Mouse (Mus musculus) forebrain, embryonic 13.5 days (tissue): ENCODE results near the gene Lifr. TPM values are rescaled to one million over a fixed set of nuclear protein-coding genes. Genes with fewer than 3 reads are reported as not detected.
A peak's percentile ranks its signal among the peaks of the same experiment; 100 is the strongest.

Source experiments
- ATAC-seq: fragments of 200-750 bp; cut with Nextera tagmentation; 2 replicates; pipeline ENCODE4 v1.8.0; 2017
- H3K27ac ChIP-seq: fragments of 300-500 bp; sonication (generic); 2 replicates; pipeline ENCODE4 v1.5.1; 2015; ENCODE audit warnings: inconsistent platforms, mild to moderate bottlenecking, moderate library complexity
- H3K27me3 ChIP-seq: fragments of 300-500 bp; sonication (generic); 2 replicates; pipeline ENCODE4 v1.6.1; 2015; ENCODE audit warnings: mild to moderate bottlenecking, inconsistent platforms
- H3K36me3 ChIP-seq: fragments of 300-500 bp; sonication (generic); 2 replicates; pipeline ENCODE4 v1.6.1; 2015; ENCODE audit warnings: mild to moderate bottlenecking, inconsistent platforms; ENCODE audit not compliant: poor library complexity, severe bottlenecking
- H3K4me1 ChIP-seq: fragments of 300-500 bp; sonication (generic); 2 replicates; pipeline ENCODE4 v1.6.1; 2015; ENCODE audit warnings: inconsistent platforms
- H3K4me2 ChIP-seq: fragments of 300-500 bp; sonication (generic); 2 replicates; pipeline ENCODE4 v1.6.1; 2015; ENCODE audit warnings: inconsistent platforms, mild to moderate bottlenecking, moderate library complexity
- H3K4me3 ChIP-seq: fragments of 300-500 bp; sonication (generic); 2 replicates; pipeline ENCODE4 v1.5.1; 2015; ENCODE audit warnings: mild to moderate bottlenecking, inconsistent platforms
- H3K9ac ChIP-seq: fragments of 300-500 bp; sonication (generic); 2 replicates; pipeline ENCODE4 v1.6.1; 2015; ENCODE audit warnings: mild to moderate bottlenecking, inconsistent platforms
- H3K9me3 ChIP-seq: fragments of 300-500 bp; sonication (generic); replicated peaks from 2 replicates; pipeline ENCODE4 v1.6.1; 2016; ENCODE audit warnings: inconsistent platforms
- WGBS: fragments of 180-500 bp; shearing (Covaris S2); methylation state at CpG from one replicate; pipeline ENCODE4 v1.1.7; 2015; 5-methylcytosine and 5-hydroxymethylcytosine counted together
- polyA plus RNA-seq: library from polyadenylated mRNA; unstranded; fragments of >200 nt; fragmentation: Nextera tagmentation; extraction: Ambion mirVana; gene quantifications from 2 replicates; pipeline ENCODE4 v1.2.1, GENCODE M21; 2015

The Lifr gene
- polyA plus RNA-seq, 1 experiment from 2014 or later = 4.5 TPM

DNA sequence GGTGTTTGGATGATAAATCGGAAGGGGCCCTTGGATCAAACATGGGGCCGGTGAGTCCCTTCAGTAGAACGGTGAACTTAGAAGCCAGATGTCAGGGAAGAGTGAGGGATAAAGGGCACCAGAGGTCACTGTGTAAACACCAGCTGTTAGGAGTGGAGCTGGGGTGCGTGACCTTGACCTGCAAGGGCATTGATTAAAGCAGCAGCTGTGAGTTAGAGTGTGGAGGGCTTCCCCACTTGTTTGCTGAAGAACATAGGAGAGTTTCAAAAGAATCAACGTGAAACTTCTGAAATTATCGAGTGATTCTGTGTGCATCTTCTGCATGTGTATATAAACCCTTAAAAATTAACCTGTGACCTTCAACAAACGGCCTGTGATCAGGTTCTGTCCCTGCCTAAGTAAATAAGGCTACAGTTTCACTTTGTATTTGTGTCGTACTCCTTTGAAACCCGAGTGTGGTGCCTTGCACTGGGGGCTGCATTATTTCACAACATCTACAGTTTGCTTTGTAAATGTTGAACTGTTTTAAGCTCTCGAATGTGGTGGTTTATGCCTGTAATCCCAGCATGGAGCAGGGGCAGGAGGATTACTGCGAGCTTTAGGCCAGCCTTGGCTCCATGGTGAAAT lies 77.6 kb downstream of the Lifr start:
- H3K27me3 ChIP-seq = no peaks in the 10 kb centered on the region
- 0 out of 2 replicates have a peak, but pooled peaks cover 8% of the 10 kb centered on the region for H3K36me3 ChIP-seq
- no peaks in the 10 kb centered on the region for H3K9me3 ChIP-seq
- no peak for ATAC-seq
- no peak overlapping the region for H3K27ac ChIP-seq
- H3K4me2 ChIP-seq = no peak overlapping the region
- H3K4me3 ChIP-seq = no peak overlapping the region
- no peaks in the 10 kb centered on the region for H3K4me1 ChIP-seq
- H3K9ac ChIP-seq = no peak overlapping the region
- WGBS = 80% methylated on average over 11 of the region's 11 CpGs

DNA sequence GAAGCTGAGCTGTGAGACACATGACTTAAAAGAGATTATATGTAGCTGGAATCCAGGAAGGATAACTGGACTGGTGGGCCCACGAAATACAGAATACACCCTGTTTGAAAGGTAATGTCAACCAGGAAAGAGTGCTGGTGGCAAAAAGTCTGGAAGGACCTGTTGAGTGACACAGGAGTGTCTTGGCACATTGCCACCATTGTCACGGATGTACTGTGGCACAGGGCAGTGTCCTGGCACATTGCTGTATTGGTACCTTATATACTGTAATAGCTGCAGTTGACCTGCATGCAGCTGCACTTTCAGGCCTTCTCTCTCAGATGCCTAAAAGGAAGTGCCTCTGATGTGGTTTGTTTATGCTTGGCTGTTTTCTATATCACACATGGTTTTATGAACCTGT lies 82.5 kb downstream of the Lifr start:
- H3K4me3 ChIP-seq = no peak overlapping the region
- H3K4me1 ChIP-seq = no peaks in the 10 kb centered on the region
- no peaks in the 10 kb centered on the region for H3K9me3 ChIP-seq
- no peaks in the 10 kb centered on the region for H3K27me3 ChIP-seq
- no peak overlapping the region for H3K27ac ChIP-seq
- ATAC-seq = no peak
- no peaks in the 10 kb centered on the region for H3K36me3 ChIP-seq
- no peak overlapping the region for H3K4me2 ChIP-seq
- 68% methylated on average over 2 of the region's 2 CpGs for WGBS
- no peak overlapping the region for H3K9ac ChIP-seq

DNA sequence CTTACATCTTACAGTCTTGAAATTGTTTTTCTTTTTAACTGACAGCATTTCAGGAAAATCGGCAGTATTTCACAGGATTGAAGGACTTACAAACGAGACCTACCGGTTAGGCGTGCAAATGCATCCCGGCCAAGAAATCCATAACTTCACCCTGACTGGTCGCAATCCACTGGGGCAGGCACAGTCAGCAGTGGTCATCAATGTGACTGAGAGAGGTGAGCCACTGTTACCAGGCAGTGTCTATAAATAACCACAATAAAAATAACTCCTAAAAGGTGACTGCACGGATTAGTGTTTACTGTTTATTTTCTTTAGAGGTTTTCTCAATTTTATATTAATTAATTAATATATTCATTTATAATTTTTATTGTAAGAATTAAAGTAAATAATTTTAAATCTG lies 82.9 kb downstream of the Lifr start:
- Histone ChIP-seq H3K27ac (no peak overlapping the region), H3K4me2 (no peak overlapping the region), H3K9me3 (no peaks in the 10 kb centered on the region), H3K9ac (no peak overlapping the region), H3K27me3 (no peaks in the 10 kb centered on the region), H3K4me1 (no peaks in the 10 kb centered on the region), H3K4me3 (no peak overlapping the region), H3K36me3 (no peaks in the 10 kb centered on the region)
- no peak for ATAC-seq
- 93% methylated on average over 7 of the region's 7 CpGs for WGBS

DNA sequence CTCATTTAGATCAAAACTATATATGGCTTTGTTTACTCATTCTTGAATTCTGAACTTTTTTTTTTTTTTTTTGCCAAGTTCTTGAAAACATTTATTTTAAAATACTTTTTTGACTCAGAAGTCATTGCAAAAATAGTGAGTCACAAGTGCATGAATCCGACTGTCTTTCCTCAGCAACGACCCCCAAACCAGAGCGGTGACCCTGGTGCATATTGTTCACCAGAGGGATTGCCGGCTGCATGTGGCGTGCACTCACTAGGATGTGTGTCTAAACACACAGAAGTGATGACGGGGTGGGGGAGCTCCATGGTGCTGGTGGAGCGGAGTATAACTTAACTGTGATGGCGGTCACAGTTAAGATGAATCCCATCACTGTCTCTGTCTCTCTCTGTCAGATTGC lies 83.4 kb downstream of the Lifr start:
- no peak for ATAC-seq
- no peak overlapping the region for H3K9ac ChIP-seq
- H3K4me2 ChIP-seq = no peak overlapping the region
- H3K27me3 ChIP-seq = no peaks in the 10 kb centered on the region
- no peak overlapping the region for H3K4me3 ChIP-seq
- H3K27ac ChIP-seq = no peak overlapping the region
- 85% methylated on average over 8 of the region's 8 CpGs for WGBS
- H3K36me3 ChIP-seq = no peaks in the 10 kb centered on the region
- H3K9me3 ChIP-seq = no peaks in the 10 kb centered on the region
- H3K4me1 ChIP-seq = no peaks in the 10 kb centered on the region

DNA sequence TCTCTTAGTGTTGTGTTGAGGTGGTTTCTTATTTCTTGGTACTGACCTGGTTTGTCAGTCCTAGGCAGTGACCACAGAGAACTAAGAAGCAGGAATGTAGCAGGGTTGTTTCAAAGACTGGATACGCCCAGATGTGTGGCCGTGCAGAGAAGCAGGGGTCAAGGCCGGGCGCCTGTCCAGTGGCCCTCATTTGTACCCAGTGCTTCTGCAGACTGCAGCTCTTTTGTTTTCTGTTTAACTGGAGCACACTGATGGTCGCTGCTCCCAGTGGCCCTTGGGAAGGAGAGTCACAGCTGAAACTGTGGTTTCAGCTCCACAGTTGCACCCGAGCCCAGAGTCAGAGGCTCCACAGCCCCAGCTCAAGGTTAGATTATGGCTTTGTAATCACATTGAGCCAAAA lies 90.2 kb downstream of the Lifr start:
- Histone ChIP-seq H3K4me3 (no peak overlapping the region), H3K27ac (no peak overlapping the region), H3K9ac (no peak overlapping the region), H3K27me3 (no peaks in the 10 kb centered on the region), H3K9me3 (no peaks in the 10 kb centered on the region), H3K36me3 (0 out of 2 replicates have a peak, but pooled peaks cover 11% of the 10 kb centered on the region), H3K4me1 (no peaks in the 10 kb centered on the region), H3K4me2 (no peak overlapping the region)
- no peak for ATAC-seq
- whole genome bisulfite sequencing = 73% methylated on average over 6 of the region's 6 CpGs

DNA sequence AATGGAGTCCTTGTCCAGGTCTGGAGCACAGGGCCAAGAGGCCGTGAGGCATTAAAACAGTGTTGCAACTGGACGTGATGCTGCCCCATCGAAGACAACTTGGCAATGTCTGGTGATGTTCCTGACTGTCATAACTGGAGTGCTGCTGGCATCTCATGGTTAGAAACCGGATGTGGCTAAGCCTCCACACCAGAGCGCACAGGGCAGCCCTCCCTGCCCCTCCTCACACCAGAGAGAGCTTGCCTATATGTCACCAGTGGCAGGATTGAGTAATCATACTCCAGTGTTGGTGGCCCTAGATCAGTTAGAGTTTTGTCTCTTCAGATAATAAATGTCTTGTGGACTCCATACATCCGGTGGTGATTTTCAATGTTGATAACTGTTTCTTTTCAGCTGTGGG lies 97.3 kb downstream of the Lifr start:
- ATAC-seq = no peak
- Histone ChIP-seq H3K27me3 (no peaks in the 10 kb centered on the region), H3K9me3 (no peaks in the 10 kb centered on the region), H3K27ac (no peak overlapping the region), H3K4me2 (no peak overlapping the region), H3K4me1 (no peaks in the 10 kb centered on the region), H3K9ac (no peak overlapping the region), H3K4me3 (no peak overlapping the region), H3K36me3 (peaks cover 14% of the 10 kb centered on the region)
- 85% methylated on average over 6 of the region's 6 CpGs for WGBS

DNA sequence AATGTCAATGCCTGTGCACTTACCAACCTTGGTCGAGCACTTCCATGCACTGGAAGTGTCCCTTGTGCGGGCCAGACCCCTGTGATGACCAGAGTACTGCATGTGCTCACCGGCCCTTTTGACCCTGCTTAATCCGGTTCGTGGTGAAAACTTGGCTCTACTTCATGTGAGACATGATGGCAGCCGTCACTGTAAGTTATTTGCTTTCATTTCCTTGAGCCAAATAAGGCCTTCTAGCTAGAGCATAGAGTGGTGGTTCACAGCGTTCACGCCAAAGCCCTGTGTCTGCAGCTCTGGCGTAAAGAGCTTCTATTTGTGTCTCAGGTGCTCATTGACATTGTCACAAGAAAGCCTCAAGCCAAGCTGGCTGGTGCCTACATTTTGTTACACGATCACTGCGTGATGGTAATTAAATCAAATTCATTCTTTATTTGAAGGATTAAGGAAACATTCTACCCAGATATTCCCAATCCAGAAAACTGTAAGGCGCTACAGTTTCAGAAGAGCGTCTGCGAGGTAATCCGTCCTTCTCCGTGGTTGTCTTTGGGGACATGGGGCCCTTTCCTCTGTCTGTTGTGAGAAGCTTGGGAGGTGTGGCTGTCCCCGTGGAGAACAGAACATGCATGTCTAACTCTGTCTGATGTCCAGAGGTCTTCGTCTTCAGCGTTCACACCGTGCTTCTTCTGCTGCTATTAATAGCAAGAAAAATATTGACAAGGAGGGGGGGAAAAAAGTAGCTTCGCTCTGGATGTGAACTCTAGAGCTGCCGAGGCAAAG lies 99.5 kb downstream of the Lifr start:
- peaks cover 18% of the 10 kb centered on the region for H3K4me1 ChIP-seq
- no peak overlapping the region for H3K27ac ChIP-seq
- no peak for ATAC-seq
- no peaks in the 10 kb centered on the region for H3K27me3 ChIP-seq
- H3K4me3 ChIP-seq = no peak overlapping the region
- peaks cover 13% of the 10 kb centered on the region for H3K36me3 ChIP-seq
- no peak overlapping the region for H3K4me2 ChIP-seq
- 94% methylated on average over 22 of the region's 22 CpGs for WGBS
- no peak overlapping the region for H3K9ac ChIP-seq
- no peaks in the 10 kb centered on the region for H3K9me3 ChIP-seq

DNA sequence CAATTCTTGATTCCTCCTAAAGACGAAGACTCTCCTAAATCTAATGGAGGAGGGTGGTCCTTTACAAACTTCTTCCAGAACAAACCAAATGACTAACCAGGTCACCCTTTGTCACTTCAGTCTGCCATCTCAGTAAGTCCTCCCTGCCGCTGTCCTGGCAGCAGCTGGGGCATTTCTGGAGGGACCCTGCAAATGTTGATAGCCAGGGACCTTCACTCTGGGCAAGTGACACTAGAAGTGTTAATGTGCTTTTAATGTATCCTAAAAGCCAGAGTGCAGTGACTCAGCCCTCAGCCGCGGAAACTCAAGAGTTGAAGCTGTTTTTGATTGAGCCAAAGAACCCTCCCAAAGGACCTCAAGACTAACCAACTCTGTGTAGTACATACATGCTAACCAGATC lies 100.7 kb downstream of the Lifr start:
- H3K36me3 ChIP-seq = peaks cover 11% of the 10 kb centered on the region
- H3K27ac ChIP-seq = no peak overlapping the region
- no peak overlapping the region for H3K4me2 ChIP-seq
- no peaks in the 10 kb centered on the region for H3K9me3 ChIP-seq
- WGBS = 97% methylated on average over 4 of the region's 4 CpGs
- no peaks in the 10 kb centered on the region for H3K27me3 ChIP-seq
- no peak overlapping the region for H3K9ac ChIP-seq
- no peak overlapping the region for H3K4me3 ChIP-seq
- ATAC-seq = no peak
- peaks cover 30% of the 10 kb centered on the region for H3K4me1 ChIP-seq

DNA sequence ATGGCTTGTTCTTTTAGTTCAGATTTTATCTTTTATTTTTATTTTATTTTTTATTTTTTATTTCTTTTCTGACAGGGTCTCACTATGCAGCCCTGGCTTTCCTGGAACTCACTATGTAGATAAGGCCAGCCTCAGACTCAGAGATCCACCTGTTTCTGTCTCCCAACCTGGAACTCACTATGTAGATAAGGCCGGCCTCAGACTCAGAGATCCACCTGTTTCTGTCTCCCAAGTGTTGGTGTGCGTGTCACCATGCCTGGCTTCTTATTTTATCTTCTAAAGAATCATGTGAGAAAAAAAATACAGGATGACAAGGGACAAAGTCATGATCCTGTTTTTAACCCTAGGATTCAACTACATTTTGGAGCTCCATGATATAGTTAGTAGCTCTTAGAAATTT lies 102.2 kb downstream of the Lifr start:
- ATAC-seq = no peak
- WGBS = 94% methylated on average over 2 of the region's 2 CpGs
- Histone ChIP-seq H3K4me1 (peaks cover 34% of the 10 kb centered on the region), H3K4me2 (no peak overlapping the region), H3K4me3 (no peak overlapping the region), H3K27ac (no peak overlapping the region), H3K36me3 (peaks cover 9% of the 10 kb centered on the region), H3K9ac (no peak overlapping the region), H3K27me3 (no peaks in the 10 kb centered on the region), H3K9me3 (no peaks in the 10 kb centered on the region)

DNA sequence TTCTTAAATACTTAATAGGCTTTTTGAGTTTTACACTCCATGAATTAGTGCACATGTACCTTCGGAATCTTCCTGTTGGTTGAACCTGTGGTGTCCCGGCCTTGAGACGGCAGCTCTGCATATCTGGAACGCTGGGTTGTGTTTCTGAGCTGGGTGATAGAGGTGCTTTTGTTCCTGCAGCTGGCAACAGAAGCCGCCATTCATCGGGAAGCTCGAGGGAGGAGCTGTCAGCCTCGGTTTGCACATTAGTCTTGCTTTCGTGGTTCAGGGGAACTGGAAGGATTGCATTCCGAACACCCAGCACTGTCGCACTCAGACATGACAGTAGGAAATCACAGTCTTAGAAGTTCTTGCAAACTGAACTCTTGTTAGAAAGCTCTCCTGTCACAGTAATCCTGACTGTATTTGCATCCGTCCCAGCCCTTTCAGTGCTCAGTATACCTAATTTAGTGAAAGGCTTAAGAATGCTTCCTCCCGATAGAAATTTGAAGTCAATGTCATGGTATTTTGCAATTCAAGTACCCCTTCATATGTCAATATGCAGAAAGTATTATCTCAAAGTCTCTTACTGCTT lies 103.8 kb downstream of the Lifr start:
- peak; percentile 30 for ATAC-seq
- 8% methylated on average over 13 of the region's 13 CpGs for WGBS
- no peaks in the 10 kb centered on the region for H3K27me3 ChIP-seq
- no peak overlapping the region for H3K9ac ChIP-seq
- peak overlapping the region; percentile 39 for H3K4me2 ChIP-seq
- peak overlapping the region; percentile 33 for H3K27ac ChIP-seq
- peaks cover 9% of the 10 kb centered on the region for H3K36me3 ChIP-seq
- H3K4me1 ChIP-seq = peaks cover 48% of the 10 kb centered on the region
- H3K9me3 ChIP-seq = no peaks in the 10 kb centered on the region
- H3K4me3 ChIP-seq = no peak overlapping the region

DNA sequence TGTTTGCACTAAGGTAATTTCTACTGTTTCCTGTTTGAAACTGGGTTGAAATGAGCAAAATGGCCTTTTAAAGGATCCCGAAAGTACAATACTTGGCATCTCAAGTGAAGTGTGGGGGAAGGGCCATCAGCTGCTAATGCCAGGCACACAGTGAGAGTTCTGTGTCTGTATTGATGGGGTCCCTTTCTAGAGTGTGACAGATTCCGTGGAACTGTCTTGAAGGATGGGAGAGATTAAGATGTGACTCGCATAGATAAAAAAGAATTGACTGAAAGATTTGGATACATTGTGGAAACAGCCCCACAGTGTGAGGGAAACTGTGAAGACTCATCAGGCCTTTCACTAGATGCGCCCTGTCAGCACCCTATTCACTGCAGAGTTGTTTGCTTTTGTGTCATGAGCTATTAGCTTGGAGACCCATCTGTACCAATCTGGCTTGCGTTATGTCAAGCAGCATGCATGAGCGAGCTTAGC lies 104.4 kb downstream of the Lifr start:
- 11% methylated on average over 6 of the region's 6 CpGs for WGBS
- H3K9me3 ChIP-seq = no peaks in the 10 kb centered on the region
- peak; percentile 86 for ATAC-seq
- H3K27me3 ChIP-seq = no peaks in the 10 kb centered on the region
- H3K36me3 ChIP-seq = peaks cover 9% of the 10 kb centered on the region
- no peak overlapping the region for H3K4me3 ChIP-seq
- H3K4me2 ChIP-seq = peak overlapping the region; percentile 39; the same call in 1 of the 2 replicates
- peak overlapping the region; percentile 33 for H3K27ac ChIP-seq
- H3K9ac ChIP-seq = no peak overlapping the region
- peaks cover 52% of the 10 kb centered on the region for H3K4me1 ChIP-seq

DNA sequence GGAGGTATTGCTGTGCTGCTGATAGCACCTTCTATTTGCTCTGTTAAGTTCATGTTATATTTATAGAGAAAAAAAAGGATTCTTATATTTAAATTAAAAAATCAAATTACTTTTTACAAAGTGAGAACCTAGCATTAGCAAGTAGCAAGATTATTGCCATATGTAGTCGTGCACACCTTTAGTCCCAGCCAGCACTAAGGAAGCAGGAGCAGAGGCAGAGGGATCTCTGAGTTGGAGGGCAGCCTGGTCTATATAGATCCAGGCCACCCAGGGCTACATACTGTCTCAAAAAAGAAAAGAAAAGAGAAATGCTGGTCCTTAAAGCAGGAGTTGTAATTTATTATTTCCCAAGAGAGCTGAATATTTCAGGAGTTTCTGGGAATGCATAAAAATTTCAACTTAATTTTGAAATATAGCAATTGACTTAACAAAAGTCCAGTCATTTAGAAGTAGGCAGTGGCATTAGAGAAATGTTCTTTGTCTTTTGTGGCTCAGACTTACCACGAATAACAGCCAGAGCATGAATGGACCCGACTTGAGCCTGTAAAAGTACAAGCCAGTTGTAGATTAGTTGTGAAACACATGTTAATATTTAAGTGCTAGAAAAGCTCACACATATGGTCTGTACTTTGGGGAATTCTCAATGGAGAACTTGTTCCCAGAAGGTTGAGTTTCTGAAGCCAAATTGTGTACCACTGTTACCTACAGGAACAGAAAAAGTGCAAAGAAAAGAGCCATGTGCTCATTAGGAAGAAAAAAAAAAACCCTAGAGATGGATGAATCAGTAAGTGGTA lies 107.4 kb downstream of the Lifr start:
- 40% methylated on average over 3 of the region's 3 CpGs for WGBS
- no peak overlapping the region for H3K9ac ChIP-seq
- H3K36me3 ChIP-seq = no peaks in the 10 kb centered on the region
- no peak overlapping the region for H3K4me2 ChIP-seq
- no peak overlapping the region for H3K4me3 ChIP-seq
- H3K27ac ChIP-seq = no peak overlapping the region
- no peaks in the 10 kb centered on the region for H3K9me3 ChIP-seq
- H3K4me1 ChIP-seq = peaks cover 61% of the 10 kb centered on the region
- no peak for ATAC-seq
- no peaks in the 10 kb centered on the region for H3K27me3 ChIP-seq
